Mouse (Mus musculus) thymus, postnatal 25 days (tissue): ENCODE measurements around the gene Slc26a11.
A peak's percentile ranks its signal among the peaks of the same experiment; 100 is the strongest.

Experiments used
- DNase-seq: peaks from one replicate; pipeline ENCODE4 v3.0.0; 2022

Slc26a11 gene

DNA sequence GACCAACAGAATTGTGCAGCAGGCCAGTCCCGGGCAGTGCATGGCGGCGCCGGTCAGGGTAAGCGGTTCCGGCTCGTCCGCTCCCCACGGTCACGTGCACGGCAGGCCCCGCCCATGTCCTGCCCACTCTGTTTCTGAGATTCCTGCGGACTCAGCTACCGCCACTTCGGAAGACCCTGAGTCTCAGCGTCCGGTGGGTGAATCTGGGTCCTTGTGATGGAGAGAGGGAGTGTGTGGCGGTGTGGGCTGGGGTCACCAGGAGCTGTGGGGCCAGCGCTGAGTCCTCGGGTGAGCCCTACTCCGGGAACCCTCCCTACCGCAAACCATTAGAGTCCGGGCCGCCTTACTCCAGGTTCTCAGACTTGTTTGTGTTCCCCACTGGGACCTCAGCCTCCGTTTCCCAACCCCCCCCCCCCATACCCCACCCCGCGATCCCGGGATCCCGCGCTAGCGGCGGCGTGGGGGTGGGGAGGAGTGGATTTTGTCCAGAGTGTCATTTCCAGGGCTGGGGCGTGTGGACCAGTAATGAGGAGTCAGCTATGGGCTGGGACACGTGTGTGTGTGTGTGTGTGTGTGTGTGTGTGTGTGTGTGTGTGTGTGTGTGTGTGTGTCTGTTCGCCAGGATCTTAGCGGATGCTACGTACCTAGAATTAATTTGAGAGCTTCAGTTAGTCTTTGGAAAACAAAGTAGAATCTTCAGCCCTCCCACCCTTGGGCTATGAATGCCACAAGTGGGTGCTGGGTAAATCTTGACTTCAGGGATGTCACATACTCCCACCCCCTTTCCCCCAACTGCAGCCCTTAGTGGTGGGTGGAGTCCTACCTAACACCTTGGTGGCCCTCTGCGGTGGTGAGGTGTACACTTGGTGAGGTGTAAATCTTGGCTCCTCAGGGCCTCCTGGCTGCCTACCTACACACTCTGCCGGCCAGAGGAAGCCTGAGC lies at the start of gene Slc26a11, which contains the start of gene Sgsh:
TSS of gene Slc26a11 (plus strand) at position 115 of the 943 bp plus-strand sequence.
TSS of gene Sgsh (minus strand) at position 94 of the 943 bp plus-strand sequence.
- peak; percentile 75 for DNase-seq

GRCm38 (mm10) chr11:119306762-119307657 lies 48.3 kb upstream of the Slc26a11 start:
- DNase-seq: no peak

GRCm38 (mm10) chr11:119307658-119307867 lies 47.8 kb upstream of the Slc26a11 start, which contains the start of gene Card14:
TSS of gene Card14 (plus strand) at chr11:119307768.
- DNase-seq: no peak

DNA sequence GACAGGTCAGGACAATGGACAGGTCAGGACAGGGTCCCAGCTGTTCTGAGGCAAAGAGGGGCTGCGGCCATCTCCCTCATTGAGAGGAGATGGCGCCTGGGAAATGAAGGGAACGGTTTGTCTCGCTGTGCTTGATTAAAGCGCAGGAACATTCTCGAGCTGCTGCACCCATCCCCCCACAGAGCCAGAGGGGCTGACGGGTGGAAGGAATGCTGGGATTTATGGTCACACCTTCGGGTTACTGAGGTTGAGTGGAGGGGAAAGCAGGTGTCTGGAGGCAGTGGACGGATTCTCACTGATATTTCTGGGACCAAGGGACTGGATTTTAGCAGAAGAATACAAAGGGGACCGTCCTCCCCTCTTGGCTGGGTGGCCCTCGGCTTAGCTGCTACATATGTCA lies 47.4 kb upstream of the Slc26a11 start:
- DNase-seq: no peak

DNA sequence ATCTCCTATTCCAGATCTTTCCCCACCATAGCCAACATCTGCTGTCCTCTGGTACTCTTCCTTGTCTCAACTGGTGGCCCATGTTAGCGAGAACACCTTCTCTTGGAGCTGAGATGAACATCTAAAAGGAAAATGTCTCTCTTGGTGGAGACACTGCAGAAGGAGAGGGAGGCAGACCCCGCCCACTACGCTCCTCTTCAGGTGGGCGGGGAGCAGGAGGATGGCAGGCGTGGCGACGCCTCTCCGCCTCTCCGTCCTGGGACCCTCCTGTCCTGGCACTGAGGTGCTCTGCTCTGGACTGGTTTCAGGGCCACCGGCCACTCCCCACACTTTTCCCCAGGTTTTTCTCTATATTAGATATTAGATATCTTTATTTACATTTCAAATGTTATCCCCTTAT lies 44.7 kb upstream of the Slc26a11 start:
- no peak for DNase-seq

DNA sequence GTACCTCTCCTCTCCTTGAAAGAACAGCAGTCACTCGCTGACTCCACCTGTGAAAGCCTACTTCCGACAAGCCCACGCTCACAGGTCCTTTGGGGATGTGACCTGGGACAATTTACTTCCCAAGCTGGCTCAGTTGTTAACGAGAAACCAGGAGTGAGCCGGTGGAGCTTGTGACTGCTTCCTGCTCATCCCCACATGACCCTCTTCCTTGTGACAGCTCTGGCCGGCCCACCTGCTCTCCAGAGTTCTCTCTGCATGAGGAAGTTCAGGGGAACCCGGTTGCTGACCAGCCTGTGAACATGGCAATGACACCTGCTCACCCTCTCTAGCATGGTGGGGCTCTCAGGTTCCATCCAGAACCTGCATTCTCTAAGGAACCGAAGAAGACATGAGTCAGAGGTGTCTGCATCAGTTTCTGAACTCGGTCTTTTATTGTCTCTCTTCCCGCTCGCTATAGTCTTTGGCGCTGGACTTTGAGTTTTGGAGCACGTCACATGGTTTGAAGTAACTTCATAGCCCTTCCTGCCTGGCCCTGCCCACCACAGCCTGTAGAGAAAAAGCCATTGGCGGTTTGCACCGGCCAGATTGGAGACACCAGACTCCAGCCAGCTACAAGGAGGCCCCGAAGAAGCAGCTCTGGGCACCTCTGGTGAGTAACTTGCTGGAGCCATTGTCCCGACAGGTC lies 41.0 kb upstream of the Slc26a11 start:
- DNase-seq: no peak

GRCm38 (mm10) chr11:119316720-119317119 lies 38.6 kb upstream of the Slc26a11 start:
- no peak for DNase-seq

DNA sequence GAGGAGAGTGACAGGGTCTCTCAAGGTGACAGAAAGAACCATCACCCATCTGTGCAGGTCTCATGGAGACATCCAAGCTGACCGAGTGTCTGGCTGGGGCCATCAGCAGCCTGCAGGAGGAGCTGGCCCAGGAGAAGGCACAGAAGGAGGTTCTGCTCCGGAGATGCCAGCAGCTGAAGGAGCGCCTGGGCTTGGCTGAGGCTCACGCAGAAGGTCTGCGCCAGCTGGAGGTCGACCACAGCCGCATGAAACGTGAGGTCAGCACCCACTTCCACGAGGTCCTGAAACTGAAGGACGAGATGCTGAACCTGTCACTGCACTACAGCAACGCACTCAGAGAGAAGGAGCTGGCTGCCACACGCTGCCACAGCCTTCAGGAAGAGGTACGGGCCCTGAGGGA lies 32.8 kb upstream of the Slc26a11 start:
- no peak for DNase-seq

GRCm38 (mm10) chr11:119325068-119325467 lies 30.3 kb upstream of the Slc26a11 start:
- no peak for DNase-seq

GRCm38 (mm10) chr11:119330592-119330991 lies 24.8 kb upstream of the Slc26a11 start:
- no peak for DNase-seq

GRCm38 (mm10) chr11:119331970-119332369 lies 23.4 kb upstream of the Slc26a11 start:
- DNase-seq: no peak

DNA sequence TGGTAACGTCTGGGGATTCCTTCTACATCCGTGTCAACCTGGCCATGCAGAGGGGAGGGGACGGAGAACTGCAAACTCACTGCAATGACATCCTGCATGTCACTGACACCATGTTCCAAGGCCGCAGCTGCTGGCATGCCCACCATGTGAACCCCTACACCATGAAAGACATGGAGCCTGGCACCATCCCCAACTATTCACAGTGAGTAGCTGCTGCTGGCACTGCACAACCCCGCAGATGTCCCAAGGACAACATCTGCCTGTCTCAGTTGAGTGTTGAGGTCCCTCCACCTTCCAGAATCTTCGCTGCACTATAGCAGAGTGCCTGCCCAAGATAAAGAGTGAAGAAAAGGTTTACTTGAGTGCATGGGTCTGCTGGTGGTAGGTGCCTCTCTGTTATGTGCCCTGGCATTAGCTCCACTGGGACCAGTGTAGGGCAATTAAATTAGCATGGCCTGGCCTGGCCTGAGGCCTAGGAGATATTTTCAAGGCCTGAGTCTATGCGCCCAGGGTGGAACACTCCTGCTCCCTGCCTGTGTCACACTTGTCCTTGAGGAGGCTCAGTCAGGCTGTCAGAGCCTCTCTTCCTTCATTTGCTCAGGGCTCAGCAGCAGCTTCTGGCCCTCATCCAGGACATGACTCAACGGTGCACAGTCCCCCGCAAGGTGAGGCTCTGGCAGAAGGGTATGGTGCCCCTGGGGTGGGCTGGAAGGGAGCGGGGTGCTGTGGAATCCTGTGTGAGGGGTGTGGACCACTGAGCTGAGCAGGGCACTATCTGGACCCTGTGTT lies 16.9 kb upstream of the Slc26a11 start:
- no peak for DNase-seq

GRCm38 (mm10) chr11:119339179-119339578 lies 16.2 kb upstream of the Slc26a11 start:
- no peak for DNase-seq

DNA sequence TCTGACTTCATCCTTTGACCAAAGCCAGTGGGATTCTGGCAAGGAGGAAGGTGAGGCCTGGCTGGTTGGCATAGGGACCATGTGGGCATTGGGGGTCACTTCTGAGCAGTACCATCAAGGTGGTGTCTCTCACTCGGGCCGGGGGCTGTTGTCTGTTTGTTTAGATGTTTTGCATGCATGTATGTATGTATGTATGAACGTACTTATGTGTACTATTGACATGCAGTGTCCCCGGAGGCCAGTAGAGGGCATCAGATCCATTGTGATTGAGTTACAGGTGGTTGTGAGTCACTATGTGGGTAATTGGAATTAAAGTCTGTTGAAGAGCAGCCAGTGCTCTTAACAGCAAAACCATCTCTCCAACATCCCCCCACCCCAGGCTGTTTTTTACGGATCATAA lies 15.7 kb upstream of the Slc26a11 start:
- peak; percentile 79 for DNase-seq

- DNase-seq: no peak
These were observed 11.2 kb upstream of the Slc26a11 start for GRCm38 (mm10) chr11:119344178-119344577.

GRCm38 (mm10) chr11:119344865-119345264 lies 10.5 kb upstream of the Slc26a11 start:
- peak; percentile 28 for DNase-seq

DNA sequence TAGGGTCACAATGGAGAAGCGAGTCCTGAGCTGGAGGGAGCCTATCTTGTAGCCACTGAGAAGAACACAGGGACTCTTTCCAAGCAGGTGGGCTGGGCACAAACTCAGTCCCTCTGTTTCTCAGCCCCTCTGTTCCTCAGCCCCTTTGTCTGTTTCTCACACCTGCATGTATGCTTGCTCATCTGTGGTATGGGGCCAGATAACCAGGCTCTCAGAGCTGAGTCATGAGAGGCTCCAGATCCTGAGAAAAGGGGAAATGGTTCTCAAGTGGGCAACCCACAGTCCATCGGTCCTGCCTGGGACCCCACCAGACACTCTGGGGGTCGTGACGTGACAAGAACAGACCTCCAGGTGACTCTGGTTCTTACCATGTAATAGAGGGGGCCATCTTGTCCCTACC lies 8.2 kb upstream of the Slc26a11 start:
- no peak for DNase-seq

DNA sequence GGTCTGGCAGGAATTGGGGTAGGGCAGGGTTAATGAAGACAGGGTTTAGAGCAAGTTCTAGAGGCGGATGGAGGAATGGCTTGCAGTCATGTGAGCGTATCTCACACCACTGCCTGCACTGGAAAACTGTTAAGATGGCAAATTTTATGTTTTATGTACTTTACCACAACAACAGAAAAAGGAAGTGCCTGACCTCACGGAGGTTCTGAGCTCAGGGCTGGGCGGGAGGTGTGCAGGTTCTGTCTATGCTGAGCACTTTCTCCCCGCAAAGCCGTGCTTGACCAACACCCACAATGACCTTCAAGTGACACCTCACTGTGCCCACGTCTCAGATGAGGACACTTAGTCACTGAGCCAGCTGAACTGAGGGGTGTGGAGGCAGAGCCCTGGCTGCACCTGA lies 3.2 kb upstream of the Slc26a11 start:
- no peak for DNase-seq

DNA sequence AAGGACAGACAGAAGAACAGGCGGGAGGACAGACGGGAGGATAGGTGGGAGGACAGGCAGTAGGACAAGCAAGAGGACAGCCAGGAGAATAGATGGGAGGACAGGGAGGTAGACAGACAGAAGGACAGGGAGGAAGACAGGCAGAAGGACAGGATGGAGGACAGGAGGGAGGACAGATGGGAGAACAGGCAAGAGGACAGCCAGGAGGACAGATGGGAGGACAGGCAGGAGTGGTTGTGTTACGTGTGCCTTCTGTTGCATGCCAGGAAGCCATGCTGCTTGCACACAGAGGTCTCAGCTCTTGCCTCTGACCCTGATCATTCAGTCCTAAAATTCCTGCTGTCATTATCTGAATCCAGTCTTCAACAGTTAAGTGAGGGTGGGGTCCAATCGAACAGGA lies 1.4 kb upstream of the Slc26a11 start:
- DNase-seq: no peak

GRCm38 (mm10) chr11:119354798-119355442 lies 437 bp upstream of the Slc26a11 start:
- peak; percentile 25 for DNase-seq

DNA sequence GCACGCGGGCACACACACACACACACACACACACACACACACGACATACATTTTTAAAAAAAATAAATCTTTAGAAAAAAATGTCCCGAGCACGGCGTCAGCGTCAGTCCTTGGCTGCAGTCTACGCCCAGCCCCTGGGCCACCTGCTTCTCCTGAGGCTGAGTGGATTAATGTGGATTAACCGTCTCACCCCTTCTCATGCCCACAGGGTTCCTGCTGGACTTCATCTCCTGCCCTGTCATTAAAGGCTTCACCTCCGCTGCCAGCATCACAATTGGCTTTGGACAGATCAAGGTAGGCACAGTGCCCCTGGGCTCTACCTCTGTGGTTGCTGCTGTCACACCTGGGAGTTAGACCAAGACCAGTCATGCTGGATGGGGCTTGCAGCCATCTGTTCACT lies 3.7 kb downstream of the Slc26a11 start:
- no peak for DNase-seq
